Mouse (Mus musculus) neural tube, embryonic 13.5 days (tissue): ENCODE data around the gene Med19. TPM values are rescaled to one million over a fixed set of nuclear protein-coding genes. Genes with fewer than 3 reads are reported as not detected.

Source experiments
- ATAC-seq: fragments of 200-750 bp; cut with Nextera tagmentation; 2 replicates; pipeline ENCODE4 v1.8.0; 2017; ENCODE audit warnings: low read depth, mild to moderate bottlenecking, moderate TSS enrichment, moderate library complexity
- H3K27ac ChIP-seq: fragments of 300-500 bp; sonication (generic); replicated peaks from 2 replicates; pipeline ENCODE4 v1.5.1; 2015; ENCODE audit warnings: moderate library complexity, mild to moderate bottlenecking, inconsistent platforms
- H3K27me3 ChIP-seq: fragments of 300-500 bp; sonication (generic); 2 replicates; pipeline ENCODE4 v1.6.1; 2015; ENCODE audit warnings: mild to moderate bottlenecking, inconsistent platforms
- H3K36me3 ChIP-seq: fragments of 300-500 bp; sonication (generic); 2 replicates; pipeline ENCODE4 v1.6.1; 2015; ENCODE audit warnings: mild to moderate bottlenecking, inconsistent platforms
- H3K4me1 ChIP-seq: fragments of 300-500 bp; sonication (generic); replicated peaks from 2 replicates; pipeline ENCODE4 v1.6.1; 2015; ENCODE audit warnings: inconsistent platforms
- H3K4me2 ChIP-seq: fragments of 300-500 bp; sonication (generic); 2 replicates; pipeline ENCODE4 v1.6.1; 2015; ENCODE audit warnings: inconsistent platforms, mild to moderate bottlenecking, moderate library complexity
- H3K4me3 ChIP-seq: fragments of 300-500 bp; sonication (generic); 2 replicates; pipeline ENCODE4 v1.5.1; 2015; ENCODE audit warnings: mild to moderate bottlenecking, inconsistent platforms
- H3K9ac ChIP-seq: fragments of 300-500 bp; sonication (generic); 2 replicates; pipeline ENCODE4 v1.6.1; 2015; ENCODE audit warnings: moderate library complexity, mild to moderate bottlenecking, inconsistent platforms
- H3K9me3 ChIP-seq: fragments of 300-500 bp; sonication (generic); 2 replicates; pipeline ENCODE4 v1.6.1; 2016; ENCODE audit warnings: inconsistent platforms
- WGBS: fragments of 180-500 bp; shearing (Covaris S2); methylation state at CpG from one replicate; pipeline ENCODE4 v1.1.7; 2015; 5-methylcytosine and 5-hydroxymethylcytosine counted together
- polyA plus RNA-seq: library from polyadenylated mRNA; unstranded; fragments of >200 nt; fragmentation: Nextera tagmentation; extraction: Ambion mirVana; gene quantifications from 2 replicates; pipeline ENCODE4 v1.2.1, GENCODE M21; 2015

The Med19 gene
- polyA plus RNA-seq, 1 experiment from 2014 or later, result 50.6 TPM

- H3K4me1 ChIP-seq, result peaks cover 43% of the 10 kb centered on the region
- H3K4me2 ChIP-seq, result peak overlapping the region; percentile 73
- H3K27ac ChIP-seq, result no peak overlapping the region
- WGBS, result 92% methylated on average over 6 of the region's 6 CpGs
- peak overlapping the region; percentile 78 for H3K9ac ChIP-seq
- no peaks in the 10 kb centered on the region for H3K27me3 ChIP-seq
- ATAC-seq, result no peak
- H3K36me3 ChIP-seq, result no peaks in the 10 kb centered on the region
- H3K9me3 ChIP-seq, result no peaks in the 10 kb centered on the region
- H3K4me3 ChIP-seq, result peak overlapping the region; percentile 65
Observed at GRCm38 (mm10) chr2:84647051-84647568, 31.1 kb upstream of the Med19 start.

GRCm38 (mm10) chr2:84648369-84648768 lies 29.8 kb upstream of the Med19 start:
- H3K4me1 ChIP-seq, result peaks cover 37% of the 10 kb centered on the region
- H3K36me3 ChIP-seq, result no peaks in the 10 kb centered on the region
- no peaks in the 10 kb centered on the region for H3K27me3 ChIP-seq
- H3K4me3 ChIP-seq, result peak overlapping the region; percentile 65
- no peaks in the 10 kb centered on the region for H3K9me3 ChIP-seq
- H3K9ac ChIP-seq, result peak overlapping the region; percentile 78
- 24% methylated on average over 6 of the region's 6 CpGs for WGBS
- peak overlapping the region; percentile 74 for H3K27ac ChIP-seq
- peak; percentile 63 for ATAC-seq
- peak overlapping the region; percentile 73 for H3K4me2 ChIP-seq

- H3K4me1 ChIP-seq, result peaks cover 31% of the 10 kb centered on the region
- no peaks in the 10 kb centered on the region for H3K27me3 ChIP-seq
- H3K4me2 ChIP-seq, result peak overlapping the region; percentile 73
- H3K9me3 ChIP-seq, result no peaks in the 10 kb centered on the region
- H3K36me3 ChIP-seq, result no peaks in the 10 kb centered on the region
- H3K4me3 ChIP-seq, result peak overlapping the region; percentile 65
- H3K27ac ChIP-seq, result peak overlapping the region; percentile 94
- no peak for ATAC-seq
- peak overlapping the region; percentile 88 for H3K9ac ChIP-seq
- WGBS, result 0% methylated on average over 10 of the region's 10 CpGs
Observed at GRCm38 (mm10) chr2:84649674-84650073, 28.5 kb upstream of the Med19 start.

GRCm38 (mm10) chr2:84650464-84651195 lies 27.6 kb upstream of the Med19 start, which contains the start of gene Ctnnd1:
Ctnnd1 (minus strand) TSS chr2:84650765.
- H3K27me3 ChIP-seq, result no peaks in the 10 kb centered on the region
- H3K9ac ChIP-seq, result peak within 1 kb of the TSS; percentile 88
- WGBS, result under 1% methylated on average over 15 of the region's 15 CpGs
- no peaks in the 10 kb centered on the region for H3K9me3 ChIP-seq
- peaks cover 31% of the 10 kb centered on the region for H3K4me1 ChIP-seq
- H3K4me3 ChIP-seq, result peak within 1 kb of the TSS; percentile 65
- H3K4me2 ChIP-seq, result peak within 1 kb of the TSS; percentile 73
- peak; percentile 94 for ATAC-seq
- H3K27ac ChIP-seq, result peak within 1 kb of the TSS; percentile 94
- no peaks in the 10 kb centered on the region for H3K36me3 ChIP-seq

GRCm38 (mm10) chr2:84653354-84653753 lies 24.8 kb upstream of the Med19 start:
- Histone ChIP-seq H3K4me2 (no peak overlapping the region), H3K27me3 (no peaks in the 10 kb centered on the region), H3K9me3 (no peaks in the 10 kb centered on the region), H3K4me3 (no peak overlapping the region), H3K36me3 (no peaks in the 10 kb centered on the region), H3K27ac (no peak overlapping the region), H3K4me1 (peaks cover 6% of the 10 kb centered on the region; the same call in 1 of the 2 replicates), H3K9ac (no peak overlapping the region)
- no peak for ATAC-seq

- no peak for ATAC-seq
- Histone ChIP-seq H3K27ac (no peak overlapping the region), H3K36me3 (no peaks in the 10 kb centered on the region), H3K27me3 (no peaks in the 10 kb centered on the region), H3K4me3 (no peak overlapping the region), H3K4me2 (no peak overlapping the region), H3K4me1 (peaks cover 3% of the 10 kb centered on the region; the same call in 1 of the 2 replicates), H3K9ac (no peak overlapping the region), H3K9me3 (no peaks in the 10 kb centered on the region)
- 50% methylated on average over 1 of the region's 1 CpGs for WGBS
Observed at GRCm38 (mm10) chr2:84655864-84656263, 22.3 kb upstream of the Med19 start.

- no peak within 1 kb of the TSS for H3K4me3 ChIP-seq
- no peak for ATAC-seq
- no peaks in the 10 kb centered on the region for H3K27me3 ChIP-seq
- H3K36me3 ChIP-seq, result no peaks in the 10 kb centered on the region
- no peaks in the 10 kb centered on the region for H3K4me1 ChIP-seq
- H3K27ac ChIP-seq, result no peak within 1 kb of the TSS
- WGBS, result 93% methylated on average over 32 of the region's 32 CpGs
- H3K9me3 ChIP-seq, result no peaks in the 10 kb centered on the region
- H3K4me2 ChIP-seq, result no peak within 1 kb of the TSS
- H3K9ac ChIP-seq, result no peak within 1 kb of the TSS
Observed at GRCm38 (mm10) chr2:84658806-84659205, 19.4 kb upstream of the Med19 start, which contains the start of gene Btbd18. Btbd18 (plus strand) TSS chr2:84659079.

- H3K27ac ChIP-seq, result no peak overlapping the region
- no peaks in the 10 kb centered on the region for H3K27me3 ChIP-seq
- WGBS, result 73% methylated on average over 3 of the region's 3 CpGs
- H3K4me1 ChIP-seq, result no peaks in the 10 kb centered on the region
- no peak overlapping the region for H3K4me3 ChIP-seq
- no peak overlapping the region for H3K4me2 ChIP-seq
- no peak for ATAC-seq
- no peaks in the 10 kb centered on the region for H3K36me3 ChIP-seq
- no peaks in the 10 kb centered on the region for H3K9me3 ChIP-seq
- H3K9ac ChIP-seq, result no peak overlapping the region
Observed at GRCm38 (mm10) chr2:84660253-84660652, 17.9 kb upstream of the Med19 start.

- no peaks in the 10 kb centered on the region for H3K27me3 ChIP-seq
- no peak overlapping the region for H3K27ac ChIP-seq
- no peaks in the 10 kb centered on the region for H3K9me3 ChIP-seq
- ATAC-seq, result no peak
- no peaks in the 10 kb centered on the region for H3K36me3 ChIP-seq
- H3K4me2 ChIP-seq, result no peak overlapping the region
- 27% methylated on average over 2 of the region's 2 CpGs for WGBS
- no peak overlapping the region for H3K9ac ChIP-seq
- H3K4me1 ChIP-seq, result no peaks in the 10 kb centered on the region
- no peak overlapping the region for H3K4me3 ChIP-seq
Observed at GRCm38 (mm10) chr2:84662866-84663265, 15.3 kb upstream of the Med19 start.

GRCm38 (mm10) chr2:84666081-84666480 lies 12.1 kb upstream of the Med19 start:
- no peak overlapping the region for H3K4me2 ChIP-seq
- H3K27ac ChIP-seq, result no peak overlapping the region
- H3K4me3 ChIP-seq, result no peak overlapping the region
- H3K9me3 ChIP-seq, result no peaks in the 10 kb centered on the region
- H3K4me1 ChIP-seq, result peaks cover 16% of the 10 kb centered on the region
- H3K36me3 ChIP-seq, result 0 out of 2 replicates have a peak, but pooled peaks cover 3% of the 10 kb centered on the region
- H3K9ac ChIP-seq, result no peak overlapping the region
- WGBS, result 70% methylated on average over 12 of the region's 12 CpGs
- H3K27me3 ChIP-seq, result no peaks in the 10 kb centered on the region
- no peak for ATAC-seq

- H3K4me2 ChIP-seq, result peak overlapping the region; percentile 83
- H3K9me3 ChIP-seq, result no peaks in the 10 kb centered on the region
- H3K4me3 ChIP-seq, result peak overlapping the region; percentile 92
- peaks cover 30% of the 10 kb centered on the region for H3K36me3 ChIP-seq
- 3% methylated on average over 39 of the region's 39 CpGs for WGBS
- peak overlapping the region; percentile 93 for H3K9ac ChIP-seq
- ATAC-seq, result peak; percentile 87
- no peaks in the 10 kb centered on the region for H3K27me3 ChIP-seq
- H3K27ac ChIP-seq, result peak overlapping the region; percentile 94
- peaks cover 17% of the 10 kb centered on the region for H3K4me1 ChIP-seq
Observed at GRCm38 (mm10) chr2:84669828-84670568, 8.2 kb upstream of the Med19 start.

GRCm38 (mm10) chr2:84670569-84670933 lies 7.7 kb upstream of the Med19 start, which contains the start of gene Selenoh:
Selenoh (minus strand) TSS chr2:84670770.
- ATAC-seq, result peak; percentile 98
- peaks cover 36% of the 10 kb centered on the region for H3K36me3 ChIP-seq
- under 1% methylated on average over 20 of the region's 20 CpGs for WGBS

More at GRCm38 (mm10) chr2:84670569-84670933, 7.7 kb upstream of the Med19 start, which contains the start of gene Selenoh:
- peak within 1 kb of the TSS; percentile 92 for H3K4me3 ChIP-seq
- H3K27ac ChIP-seq, result peak within 1 kb of the TSS; percentile 94
- no peaks in the 10 kb centered on the region for H3K9me3 ChIP-seq
- H3K4me2 ChIP-seq, result peak within 1 kb of the TSS; percentile 83
- peak within 1 kb of the TSS; percentile 93 for H3K9ac ChIP-seq
- peaks cover 17% of the 10 kb centered on the region for H3K4me1 ChIP-seq
- no peaks in the 10 kb centered on the region for H3K27me3 ChIP-seq
